Mouse (Mus musculus): ENCODE measurements around the gene Zcchc24.

DNA sequence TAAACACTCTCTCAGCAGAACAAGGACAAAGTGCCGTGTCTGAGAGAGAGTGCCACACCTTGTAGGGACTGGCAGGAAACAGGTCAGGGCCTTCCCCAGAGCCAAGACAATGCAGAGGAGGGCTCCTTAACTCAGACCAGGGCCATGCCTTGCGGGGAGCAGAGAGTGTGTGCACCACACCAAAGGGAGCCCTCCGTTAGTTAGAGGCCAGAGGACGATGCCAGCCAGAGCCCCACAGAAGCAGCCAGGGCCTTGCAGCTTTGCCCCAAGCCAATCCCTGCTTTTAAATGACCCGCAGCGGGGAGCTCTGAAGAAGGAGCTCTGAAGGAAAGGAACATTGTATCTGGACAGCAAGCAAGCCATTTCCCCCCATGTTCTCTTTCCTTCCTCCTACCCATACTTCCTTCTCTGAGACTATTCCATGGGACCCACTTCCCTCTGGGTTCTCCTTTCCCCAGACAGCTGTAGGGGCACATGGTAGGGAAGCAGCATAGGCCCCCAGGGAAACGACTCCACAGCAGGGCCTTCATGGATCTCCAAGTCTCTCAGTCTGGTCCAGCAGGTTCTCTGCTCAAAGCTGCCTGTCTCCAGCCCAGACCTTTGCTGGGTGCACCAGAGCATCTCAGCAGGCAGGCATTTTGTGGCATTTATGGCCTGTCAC, 105.1 kb downstream of the Zcchc24 start:
- TF ChIP-seq CTCF (conservative IDR thresholded peaks at IDR 0.05; ENCODE audit: insufficient read depth, insufficient read length, low read depth, low read length) (no peak), POLR2A (IDR thresholded peaks at IDR 0.05; ENCODE audit: low read depth, low read length) (no peak)

Measured in kidney, adult 2 months (tissue).